Mouse (Mus musculus) ES-Bruce4 (cell line): ENCODE measurements at regions not wholly inside any gene's neighbourhood (a gene's known extent, or its start where the extent isn't known, plus 50 kb on each side); places are given as distances from the start of the nearest gene placed in this dataset.

Experiments used
- CTCF ChIP-seq: IDR thresholded peaks from one replicate; pipeline ENCODE4 v1.8.1; 2011; ENCODE audit warnings: low read depth, low read length
- EP300 ChIP-seq: IDR thresholded peaks from 2 replicates; pipeline ENCODE4 v1.6.1; 2011; ENCODE audit warnings: low read depth, low read length; ENCODE audit not compliant: insufficient read depth
- POLR2A ChIP-seq: IDR thresholded peaks from one replicate; pipeline ENCODE4 v1.8.1; 2011; ENCODE audit warnings: low read length; ENCODE audit not compliant: insufficient read depth

- TF ChIP-seq CTCF (no peak), EP300 (no peak), POLR2A (no peak)
Measured at GRCm38 (mm10) chr13:73132746-73133145, 127.5 kb upstream of the Irx4 start.
